Mouse (Mus musculus): ENCODE data around the gene Arntl.

Arntl gene

DNA sequence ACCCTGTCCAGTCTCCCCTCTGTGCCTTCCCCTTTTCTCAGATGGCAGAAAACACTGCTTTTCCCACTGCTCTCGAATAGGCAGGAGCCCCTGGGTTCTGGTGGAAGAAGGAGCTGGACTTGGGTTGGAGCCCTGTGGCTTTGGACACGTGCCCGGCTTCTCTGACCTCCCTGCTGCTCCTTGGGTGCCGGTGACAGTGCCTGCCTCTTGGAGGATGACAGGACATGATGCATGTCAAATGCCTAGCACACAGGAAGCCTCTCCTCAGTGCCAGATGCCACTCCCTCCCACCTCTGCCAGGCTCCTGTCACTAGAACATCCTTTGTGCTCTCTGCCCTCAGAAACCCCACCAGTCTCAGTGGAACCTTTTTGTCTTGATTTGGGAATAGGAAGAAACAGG lies 3.2 kb downstream of the Arntl start:
- no peak for DNase-seq

DNA sequence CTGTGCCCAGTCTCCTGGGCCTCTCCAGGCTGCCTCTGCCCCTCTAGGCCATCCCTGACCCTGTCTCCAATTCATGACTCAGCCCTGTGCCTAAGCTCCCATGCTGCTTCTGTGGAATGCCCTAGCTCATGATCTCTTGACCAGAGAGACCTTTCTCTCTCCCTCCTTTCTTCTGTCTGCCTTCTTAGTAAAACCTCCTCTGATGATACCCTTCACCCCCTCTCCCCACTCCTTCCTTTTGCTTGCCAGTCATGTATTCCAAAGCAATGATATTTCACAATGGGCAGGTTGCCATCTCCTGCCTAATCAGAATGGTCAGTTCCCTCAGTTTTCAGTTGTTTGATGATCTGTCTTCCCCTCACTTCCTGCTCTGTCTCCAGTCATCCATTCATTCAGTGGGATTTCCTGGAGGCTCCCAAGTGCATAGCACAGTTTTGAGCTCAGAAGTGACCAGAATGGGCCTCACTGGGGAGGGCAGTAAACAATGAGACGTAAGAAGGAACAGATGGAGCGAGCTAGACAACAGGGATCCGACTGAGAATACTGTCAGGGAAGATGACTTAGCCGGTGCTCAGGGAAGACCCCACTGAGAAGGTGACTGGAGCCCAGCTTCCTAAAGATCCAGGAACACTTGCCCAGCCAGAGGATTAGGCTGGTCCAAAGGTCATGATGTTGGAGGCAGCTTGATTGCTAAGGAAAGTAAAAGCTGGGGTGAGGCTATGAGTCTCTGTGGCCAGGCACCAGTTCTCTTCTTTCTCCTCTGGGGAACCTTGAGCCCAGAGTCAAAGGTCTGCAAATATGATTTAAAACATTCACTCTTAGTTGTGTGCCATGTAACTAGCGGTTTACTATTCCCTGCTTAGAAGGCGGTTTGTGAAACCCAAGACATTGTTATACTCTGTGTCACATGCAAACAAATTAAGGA lies 7.2 kb downstream of the Arntl start:
- DNase-seq = no peak

DNA sequence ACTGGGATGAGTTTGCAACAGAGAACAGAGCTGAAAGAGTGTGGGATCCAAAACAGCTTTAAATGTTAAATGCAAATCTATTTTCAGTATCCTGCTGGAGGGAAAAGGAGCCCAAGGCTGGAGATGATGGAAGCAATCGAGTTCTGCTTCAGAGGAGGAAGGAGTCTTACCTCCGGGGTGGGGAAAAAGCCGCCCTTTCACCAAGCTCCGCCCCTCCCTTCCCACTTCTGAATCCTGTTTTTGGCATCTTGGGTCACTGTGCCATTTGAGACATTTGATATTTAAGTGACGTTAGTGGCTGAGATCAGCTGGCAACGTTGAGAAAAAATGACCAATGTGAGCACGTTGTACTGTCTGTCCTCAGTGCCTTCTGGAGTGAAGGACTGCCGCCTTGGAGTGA lies 8.9 kb downstream of the Arntl start:
- no peak for DNase-seq

DNA sequence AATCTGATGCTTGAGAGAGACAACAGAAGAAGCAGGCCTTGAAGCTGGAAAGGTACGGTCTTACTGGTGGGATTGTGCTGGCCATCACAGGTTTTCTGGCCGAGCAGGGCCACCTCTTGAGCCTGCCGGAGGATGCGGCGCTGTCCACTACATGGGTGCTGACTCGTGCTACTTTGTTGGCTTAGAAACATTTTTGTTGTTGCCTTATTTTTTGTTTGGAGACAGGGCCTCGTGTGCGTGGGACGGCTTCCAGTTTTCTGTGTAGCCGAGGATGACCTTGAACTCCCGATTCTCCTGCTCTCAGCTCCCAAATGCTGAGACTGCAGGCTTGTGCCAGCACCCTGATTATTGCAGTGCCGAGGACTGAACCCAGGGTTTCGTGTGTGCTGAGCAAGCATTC lies 12.2 kb downstream of the Arntl start:
- peak; percentile 51 for DNase-seq

DNA sequence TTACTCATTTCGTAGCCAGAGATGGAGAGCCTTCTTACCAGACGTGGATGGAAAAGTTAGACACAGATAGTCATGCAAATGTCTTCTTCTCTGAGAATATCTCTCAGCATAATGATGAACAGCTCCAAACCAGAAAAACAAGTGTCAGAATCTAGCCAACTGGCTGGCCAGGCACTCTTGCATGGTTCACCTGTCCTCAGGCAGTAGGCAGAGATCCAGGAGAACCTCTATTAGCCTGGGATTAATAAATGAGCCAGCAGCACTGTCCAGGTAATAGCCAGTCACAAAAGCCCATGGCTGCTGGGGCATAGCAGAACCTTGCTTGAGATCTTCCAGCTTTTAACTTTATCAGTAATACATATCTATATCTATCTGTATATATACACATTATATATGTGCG lies 12.6 kb downstream of the Arntl start:
- DNase-seq = no peak

DNA sequence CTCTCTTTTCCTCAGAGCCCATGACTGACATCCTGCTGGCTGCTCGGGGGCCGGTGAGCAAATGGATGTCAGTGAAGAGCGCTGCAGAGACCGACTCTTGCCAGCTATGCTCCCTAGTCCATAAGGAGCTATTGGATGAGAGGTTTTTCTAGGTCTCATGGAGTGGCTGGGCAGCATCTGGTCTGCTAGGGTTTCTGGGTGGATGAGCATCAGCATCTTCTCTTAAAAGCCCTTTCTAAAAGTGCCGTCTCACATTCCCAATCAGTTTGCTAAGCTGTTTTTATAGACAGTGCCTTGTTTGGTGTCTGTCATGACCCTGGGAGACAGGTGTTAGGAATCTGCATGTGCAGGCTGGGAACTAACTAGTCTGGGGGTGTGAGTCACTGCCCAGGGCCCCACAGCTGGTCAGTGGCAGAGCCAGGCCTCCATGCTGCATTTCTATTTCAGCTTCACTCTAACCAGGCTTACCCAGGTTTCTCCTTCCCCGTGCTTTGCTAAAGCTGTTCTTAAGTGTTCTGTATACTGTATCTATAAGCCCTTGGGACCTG lies 13.5 kb downstream of the Arntl start:
- DNase-seq = no peak

DNA sequence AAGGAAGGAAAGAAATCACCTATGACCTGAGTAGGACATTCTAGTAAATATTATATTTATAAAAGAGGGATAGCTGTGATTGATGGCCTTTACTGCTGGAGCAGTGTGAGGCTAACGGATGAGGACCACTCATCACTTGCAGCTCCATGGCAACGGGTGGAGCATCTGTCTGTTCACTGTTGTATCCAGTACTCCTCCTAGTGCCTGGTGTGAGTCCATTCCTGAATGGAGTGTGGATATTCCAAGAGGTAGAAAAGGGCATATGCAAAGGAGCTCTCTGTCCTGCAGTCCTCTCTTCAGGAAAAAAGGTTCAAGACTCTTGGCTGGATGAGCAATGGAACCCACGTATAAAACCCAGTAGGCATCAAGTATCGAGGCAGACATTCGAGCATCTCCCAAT lies 15.6 kb downstream of the Arntl start:
- no peak for DNase-seq

DNA sequence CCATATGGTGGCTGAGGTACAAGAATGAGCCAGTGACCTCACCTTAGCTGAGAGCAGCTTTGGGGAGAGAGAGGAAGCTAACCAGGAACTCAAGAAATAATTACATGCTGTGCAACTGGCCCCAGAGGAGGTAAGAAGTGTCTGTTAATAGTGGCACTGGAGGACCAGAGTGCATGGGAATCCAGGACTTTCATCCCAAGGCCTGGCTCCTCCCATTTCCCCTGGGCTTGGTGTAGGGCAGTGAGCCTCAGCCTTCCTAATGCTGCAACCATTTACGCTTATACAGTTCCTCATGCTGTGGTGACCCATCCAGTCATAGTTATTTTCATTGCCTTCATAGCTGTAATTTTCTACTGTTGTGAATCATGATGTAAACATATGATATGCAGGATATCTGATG lies 17.4 kb downstream of the Arntl start:
- no peak for DNase-seq

DNA sequence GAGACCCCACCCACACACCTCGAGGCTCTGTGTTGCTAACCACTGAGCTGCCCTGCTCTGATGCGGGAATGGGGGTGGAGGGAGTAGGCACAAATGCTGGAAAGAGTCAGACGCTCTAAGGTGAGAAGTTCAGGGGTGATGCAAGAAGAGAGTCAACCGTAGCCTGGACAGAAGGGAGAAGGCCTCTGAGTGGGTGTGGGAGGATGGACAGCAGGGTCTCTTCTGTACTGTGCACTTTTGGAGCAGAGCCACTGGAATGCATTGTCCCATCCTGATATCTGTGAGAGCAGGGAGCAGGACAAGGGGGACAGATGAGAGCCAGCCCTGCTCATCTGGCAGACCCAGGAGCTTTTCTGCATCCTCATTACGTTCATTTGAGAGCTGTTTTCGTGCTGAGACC lies 21.2 kb downstream of the Arntl start:
- DNase-seq = no peak

DNA sequence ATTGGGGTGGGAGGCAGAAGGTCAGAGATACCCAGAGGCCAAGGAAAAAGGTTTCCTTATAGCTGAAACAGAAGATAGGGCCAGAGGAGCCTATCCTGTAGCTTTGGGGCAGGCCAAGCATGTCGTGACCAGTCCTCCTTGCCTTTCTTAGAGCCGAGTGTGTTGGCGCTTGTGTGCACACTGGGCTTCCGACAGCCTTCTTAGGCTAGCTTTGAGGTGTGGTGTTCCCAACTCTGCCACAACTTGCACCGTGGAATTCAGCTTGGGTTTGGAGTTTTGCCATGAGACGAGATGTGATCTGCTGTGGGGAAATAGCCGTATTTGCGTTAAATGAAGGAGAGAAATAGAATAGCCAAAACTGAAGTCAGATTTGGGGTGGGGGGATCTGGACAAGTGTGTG lies 28.9 kb downstream of the Arntl start:
- no peak for DNase-seq

DNA sequence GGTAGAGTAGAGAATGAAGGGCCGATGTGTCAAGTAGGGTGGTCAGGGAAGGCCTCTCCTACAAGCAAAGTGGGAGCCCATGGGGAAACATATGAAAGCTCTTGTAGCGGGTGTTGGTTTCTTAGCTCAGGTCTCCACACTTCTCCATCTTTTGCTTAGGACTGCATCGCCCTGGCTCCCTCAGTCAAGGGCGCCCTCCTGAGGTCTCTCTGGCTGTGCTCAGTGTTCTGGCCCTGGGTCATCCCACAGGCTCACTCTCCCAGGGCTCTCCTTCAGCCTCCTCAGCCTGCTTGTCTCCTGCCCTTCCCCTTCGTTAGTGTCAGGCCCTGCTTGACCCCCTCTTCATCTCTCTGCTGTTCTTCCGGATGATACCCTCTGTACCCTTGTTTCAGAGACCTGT lies 31.1 kb downstream of the Arntl start:
- DNase-seq = no peak

DNA sequence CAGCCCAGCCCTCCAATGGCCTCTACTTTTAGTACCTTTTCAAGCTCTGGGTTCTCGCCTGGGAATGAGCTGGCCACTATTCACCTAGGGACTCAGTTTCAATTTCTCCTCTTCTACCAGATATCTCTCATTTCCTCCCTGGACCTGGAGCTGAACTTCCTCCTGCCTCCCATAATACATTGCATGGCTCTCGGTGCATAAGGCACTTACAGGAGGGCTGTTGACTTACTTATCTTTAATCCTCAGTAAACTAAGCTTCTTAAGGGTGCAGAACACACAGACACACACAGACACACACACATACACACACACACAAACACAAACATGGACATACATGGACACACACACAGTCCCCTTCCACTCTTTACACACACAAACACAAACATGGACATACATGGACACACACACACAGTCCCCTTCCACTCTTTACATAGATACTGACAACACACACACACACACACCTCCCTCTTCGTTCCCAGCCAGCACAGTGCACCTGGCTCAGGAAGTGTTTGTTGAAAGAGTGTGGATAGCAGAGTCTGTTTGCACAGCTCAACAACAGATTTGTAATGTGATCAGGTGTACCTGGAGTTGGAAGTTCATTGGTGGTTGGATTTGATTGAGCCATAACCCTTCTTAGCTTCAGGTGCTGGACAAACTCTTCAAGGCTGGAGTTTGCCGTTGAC lies 32.3 kb downstream of the Arntl start:
- no peak for DNase-seq

DNA sequence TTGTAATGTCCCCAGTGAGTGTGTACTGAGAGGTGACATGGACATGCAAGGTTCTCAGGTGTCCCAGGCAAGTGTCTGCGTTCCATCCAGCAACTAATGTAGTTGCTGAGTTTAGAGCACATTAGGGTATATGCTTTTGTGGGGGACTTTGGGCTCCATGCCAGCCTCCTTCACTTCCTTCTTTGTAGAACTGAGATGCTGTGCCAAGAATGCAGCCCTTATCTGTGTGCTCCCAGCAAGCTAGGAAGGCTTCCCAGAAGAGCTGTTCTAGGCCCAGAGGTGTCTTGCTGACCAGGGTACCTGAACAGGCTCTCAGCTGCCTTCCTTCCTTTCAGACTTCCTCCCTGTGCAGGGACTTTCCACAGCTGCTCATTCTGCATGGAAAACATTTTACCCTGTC lies 33.2 kb downstream of the Arntl start:
- no peak for DNase-seq

DNA sequence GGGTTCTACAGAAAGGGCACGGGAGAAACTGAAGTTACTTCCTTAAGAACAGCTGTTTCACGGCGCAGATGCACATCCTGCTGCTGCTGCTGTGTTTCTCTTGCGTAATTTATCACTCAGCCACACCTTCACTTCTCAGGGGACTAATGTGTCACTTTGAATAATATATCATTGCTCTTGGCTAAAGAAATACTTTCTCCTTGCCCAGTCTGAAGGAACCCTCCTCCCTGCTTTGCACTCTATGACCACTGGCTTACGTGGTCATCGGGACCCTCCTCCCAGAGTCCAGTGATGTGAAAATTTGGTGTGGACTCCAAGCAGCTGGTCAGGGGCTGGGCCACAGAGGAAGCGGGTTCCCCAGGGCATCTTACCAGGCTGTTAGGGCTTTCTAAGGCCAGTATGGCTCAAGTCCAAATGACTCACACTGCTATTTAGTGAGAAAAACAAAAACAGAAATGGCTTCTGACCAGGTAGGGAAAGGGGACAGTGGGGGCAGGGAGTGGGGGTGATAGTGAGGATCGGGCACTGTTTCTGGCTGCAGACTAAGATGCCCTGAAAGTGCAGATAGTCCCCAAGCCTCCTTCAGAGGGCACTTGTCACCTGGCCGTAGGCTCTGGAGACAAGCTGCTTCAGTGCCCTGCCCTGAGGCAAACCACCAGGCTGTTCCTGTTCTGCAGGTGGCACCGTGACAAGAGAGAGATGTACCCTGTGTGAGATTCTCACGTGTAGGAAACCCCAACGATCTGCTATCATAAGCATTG lies 34.8 kb downstream of the Arntl start:
- no peak for DNase-seq

DNA sequence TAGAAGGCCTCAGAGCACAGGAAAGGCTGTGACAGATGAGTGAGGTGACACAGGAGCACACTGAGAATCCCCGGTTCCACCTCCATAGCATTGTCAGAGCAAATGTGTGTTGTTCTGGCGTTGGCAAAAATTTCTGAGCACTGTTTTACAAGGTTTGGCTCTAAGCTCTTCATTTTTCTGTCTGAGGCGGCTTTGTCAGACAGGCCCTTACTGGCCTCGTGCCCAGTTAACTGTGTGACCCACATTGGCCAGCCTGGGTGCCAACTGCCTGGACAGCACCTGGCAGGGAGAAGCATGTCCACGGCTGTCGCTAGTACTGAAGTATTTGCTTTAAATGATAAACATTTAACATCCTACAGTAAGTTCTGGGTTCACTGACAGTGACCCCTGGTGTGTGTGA lies 35.4 kb downstream of the Arntl start:
- no peak for DNase-seq

DNA sequence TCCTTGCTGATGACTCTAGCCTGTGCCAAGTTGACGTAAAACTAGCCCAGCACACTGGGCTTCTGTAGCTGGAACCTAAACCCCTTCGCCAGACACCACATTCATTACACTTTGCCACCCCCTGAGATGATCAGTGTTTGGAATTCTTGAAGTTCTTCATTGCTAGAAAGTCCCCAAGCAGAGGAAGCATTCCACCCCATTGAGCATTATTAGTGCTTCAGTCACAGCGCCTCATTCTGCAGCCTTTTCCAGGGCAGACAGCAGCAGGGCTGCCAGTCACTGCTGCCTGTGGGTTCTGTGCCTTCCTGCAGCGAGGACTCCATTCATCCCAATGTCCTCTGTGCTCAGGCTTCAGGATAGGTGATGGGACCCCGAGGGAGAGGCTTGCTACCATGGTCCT lies 37.9 kb downstream of the Arntl start:
- DNase-seq = no peak

DNA sequence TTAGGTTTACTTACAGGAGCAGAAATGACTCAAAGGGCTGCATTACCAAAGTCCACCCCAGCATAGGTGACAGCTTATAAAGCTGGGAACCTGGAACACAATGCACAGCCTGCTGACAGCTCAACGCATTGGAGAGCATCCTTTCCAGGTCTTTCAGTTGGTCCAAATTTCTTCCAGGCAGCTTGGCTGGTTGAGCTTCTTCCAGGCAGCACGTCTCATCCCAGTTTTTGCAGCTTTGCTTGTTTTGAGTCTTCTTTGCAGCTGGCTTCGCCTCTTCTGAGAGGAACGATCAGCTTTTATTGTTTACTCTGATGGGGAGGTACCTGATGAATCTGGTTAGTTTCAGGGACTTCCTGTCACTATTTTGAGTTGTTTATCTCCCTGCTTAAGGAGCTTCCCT lies 39.2 kb downstream of the Arntl start:
- no peak for DNase-seq

DNA sequence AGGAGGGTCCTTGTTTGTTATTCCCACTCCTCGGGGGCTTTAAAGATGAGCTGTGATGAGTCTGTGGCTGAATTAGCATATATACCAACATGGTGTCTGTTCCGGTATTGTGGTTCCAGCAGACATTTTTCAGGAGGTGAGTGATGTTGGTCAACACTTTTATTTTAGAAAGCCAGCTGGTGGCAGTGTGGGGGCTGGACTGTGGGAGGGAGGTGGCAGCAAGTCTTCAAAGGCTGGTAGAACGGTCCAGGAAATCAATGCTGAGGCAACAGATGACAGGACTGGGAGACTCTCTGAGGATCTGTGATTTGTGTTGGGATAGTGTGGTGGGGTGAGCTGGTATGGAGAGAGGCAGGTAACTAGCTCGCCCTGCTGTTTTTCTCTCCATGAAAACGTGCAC lies 39.9 kb downstream of the Arntl start:
- no peak for DNase-seq

DNA sequence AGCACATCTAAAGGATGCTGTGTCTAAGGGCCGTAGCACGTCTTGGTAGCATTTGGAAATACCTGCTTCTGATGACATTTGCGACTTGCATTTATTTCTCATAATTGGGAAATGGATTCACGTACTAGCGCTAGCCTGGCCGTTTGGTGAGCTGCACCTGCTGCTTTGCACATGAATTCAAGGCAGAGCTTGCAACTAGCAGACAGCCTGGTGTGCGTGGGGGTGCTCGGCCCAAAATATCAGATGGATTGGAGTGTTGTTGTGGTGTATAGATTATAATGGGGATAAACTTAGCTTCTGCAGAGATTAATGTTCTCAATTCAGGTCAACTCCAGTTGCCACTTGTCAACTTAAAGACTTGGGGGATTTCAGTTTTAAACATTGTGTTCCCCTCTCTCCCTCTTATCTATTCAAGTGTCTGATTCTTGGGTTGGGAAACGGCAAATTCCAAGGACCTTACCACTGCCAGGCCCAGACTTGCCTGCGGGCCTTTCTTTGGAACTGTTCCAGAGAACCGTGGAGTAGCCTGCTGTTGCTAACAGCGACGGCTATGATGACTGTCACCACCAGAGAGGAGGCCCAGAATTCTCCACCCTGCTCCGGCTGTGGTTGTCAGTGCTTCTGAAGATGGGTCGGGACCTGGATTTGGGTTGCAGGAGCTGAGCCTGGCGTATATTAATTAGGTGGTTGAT lies 42.0 kb downstream of the Arntl start:
- DNase-seq = no peak

DNA sequence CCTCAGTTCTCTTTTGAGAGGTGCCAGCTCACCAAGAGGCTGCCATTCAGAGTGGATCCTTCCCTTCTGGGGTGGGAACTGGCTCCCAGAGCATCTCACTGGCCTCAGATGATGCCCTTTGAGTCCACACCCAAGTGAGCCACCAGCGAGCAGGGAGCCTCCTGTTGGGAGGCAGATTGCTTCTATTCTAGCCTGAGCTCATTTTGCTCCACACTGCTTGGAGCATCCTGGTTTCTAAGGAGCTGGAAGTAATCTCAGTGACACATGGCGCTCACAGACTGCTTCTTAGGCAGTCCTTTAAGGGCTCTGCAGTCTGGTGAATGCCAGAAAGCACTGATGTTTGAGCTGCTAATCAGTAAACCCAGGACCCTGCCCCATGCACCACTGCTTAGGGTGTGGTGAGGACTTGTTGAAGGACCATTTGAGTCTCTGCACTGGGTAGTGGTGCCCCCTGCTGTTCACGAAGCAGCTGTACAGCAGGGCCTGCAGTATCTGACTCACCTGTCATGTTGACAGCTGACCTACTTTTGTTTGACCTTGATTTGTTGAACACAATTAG lies 43.2 kb downstream of the Arntl start:
- peak; percentile 49 for DNase-seq

DNA sequence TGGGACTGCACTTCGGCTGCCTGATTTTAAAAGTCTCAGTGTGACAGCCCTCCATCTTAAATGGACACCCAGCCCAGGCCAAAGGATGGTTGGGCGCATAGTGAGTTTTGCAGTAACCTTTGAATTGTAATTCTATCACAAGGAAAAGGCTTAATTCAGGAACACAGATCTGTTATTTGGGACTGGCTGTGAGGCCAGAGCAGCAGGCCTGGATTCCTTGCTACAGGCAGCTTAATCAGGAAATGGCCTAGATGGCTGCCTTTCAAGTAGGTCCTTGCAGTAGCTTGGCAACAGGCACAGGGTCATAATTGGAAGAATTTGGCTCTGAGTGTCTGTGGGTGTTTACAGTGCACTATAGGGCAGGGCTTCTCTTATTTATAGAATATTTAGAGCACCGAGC lies 43.7 kb downstream of the Arntl start:
- DNase-seq = no peak

DNA sequence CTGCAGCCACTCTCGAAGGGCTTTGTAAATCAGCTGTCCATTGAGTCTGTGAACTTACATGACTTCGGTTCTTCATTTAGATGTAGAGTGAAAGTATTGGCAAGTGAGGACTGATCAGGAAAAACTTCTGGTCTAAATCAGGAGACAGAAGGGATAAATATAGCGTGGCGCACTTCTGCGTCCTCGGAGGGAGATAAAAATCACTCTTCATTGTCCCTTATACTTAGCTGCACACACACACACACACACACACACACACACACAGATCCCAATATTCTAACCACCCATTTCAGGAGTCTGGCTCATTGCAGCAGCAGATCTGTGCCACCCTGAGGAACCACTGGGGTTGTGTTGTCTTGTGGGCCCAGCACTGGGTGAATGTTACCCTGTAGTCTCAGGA lies 44.3 kb downstream of the Arntl start:
- no peak for DNase-seq
